Mouse (Mus musculus) adipose tissue, adult 10 weeks (tissue): Measurements from ENCODE around the gene Fcrls. TPM values are rescaled to one million over a fixed set of nuclear protein-coding genes. Genes with fewer than 3 reads are reported as not detected.

ENCODE experiments used
- polyA plus RNA-seq: library from polyadenylated mRNA; stranded (reverse); fragments of 350-450 nt; fragmentation: Illumina TruSeq; extraction: RNeasy Lipid Tissue Mini Kit (QIAGEN cat#74804); gene quantifications from one replicate; pipeline ENCODE4 v1.2.3, GENCODE M21; 2014; ENCODE audit warnings: low read depth, low replicate concordance

The Fcrls gene
- 22.1 TPM for polyA plus RNA-seq

DNA sequence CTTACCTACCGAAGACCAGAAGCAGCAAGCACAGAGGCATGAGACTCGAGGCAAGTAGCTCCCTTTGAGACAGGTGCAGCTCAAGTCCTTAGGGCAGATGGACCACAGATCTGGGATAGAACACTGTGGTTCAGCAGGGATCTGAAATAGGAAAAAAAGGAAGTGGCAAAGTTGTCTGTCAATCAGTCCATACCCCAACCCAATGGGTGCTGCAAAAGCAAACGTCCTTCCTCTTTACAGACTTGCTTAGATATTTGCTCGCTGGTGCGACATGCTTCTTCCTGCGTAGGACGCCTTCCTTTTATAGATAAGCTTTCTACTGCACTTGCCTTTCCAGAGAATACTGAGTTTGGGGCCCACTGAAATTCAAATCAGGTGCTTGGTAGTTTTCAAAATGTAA is at the start of gene Fcrls:
Gene Fcrls, minus strand, starts transcription at position 303 of the 400 bp plus-strand sequence.

Other genes with a start within 250 kb of the Fcrls start
- gene Kirrel, start 89.0 kb downstream of the Fcrls start, polyA plus RNA-seq, result 16.8 TPM
- 0.38 TPM for gene Cd5l, start 94.1 kb upstream of the Fcrls start, polyA plus RNA-seq
- 0.97 TPM for gene Fcrl1, start 112.6 kb upstream of the Fcrls start, polyA plus RNA-seq
- gene Fcrl5, start 172.0 kb upstream of the Fcrls start, polyA plus RNA-seq, result not detected